Mouse (Mus musculus) G1E (cell line): ENCODE results near the gene Tbx10. TPM values are rescaled to one million over a fixed set of nuclear protein-coding genes. Genes with fewer than 3 reads are reported as not detected.
"Not testable (repeated sequence)": the region's sequence is repeated elsewhere in the genome, so short reads cannot be mapped to it uniquely, and the experiment has no call there.

Source experiments
- ATAC-seq: 2 replicates; pipeline ENCODE4 v1.8.0; 2016; ENCODE audit warnings: mild to moderate bottlenecking; ENCODE audit not compliant: insufficient number of reproducible peaks, poor library complexity, low FRiP score, severe bottlenecking; ENCODE audit errors: extremely low read depth
- DNase-seq: peaks from one replicate; pipeline ENCODE4 v3.0.0; 2012; ENCODE audit warnings: low spot score
- H3K27me3 ChIP-seq: 2 replicates; pipeline ENCODE4 v1.6.1; 2012; ENCODE audit warnings: mild to moderate bottlenecking, low read length, inconsistent platforms; ENCODE audit not compliant: insufficient read depth
- H3K36me3 ChIP-seq: replicated peaks from 2 replicates; pipeline ENCODE3; 2012; ENCODE audit warnings: mild to moderate bottlenecking, inconsistent platforms
- H3K4me1 ChIP-seq: 2 replicates; pipeline ENCODE4 v1.6.1; 2012; ENCODE audit warnings: low read depth, low read length, inconsistent platforms, mixed read lengths; ENCODE audit not compliant: insufficient read depth
- H3K4me3 ChIP-seq: 2 replicates; pipeline ENCODE4 v1.5.1; 2012; ENCODE audit warnings: low read depth, mild to moderate bottlenecking, inconsistent platforms, low read length, moderate library complexity, mixed read lengths
- H3K9me3 ChIP-seq: replicated peaks from 2 replicates; pipeline ENCODE4 v1.6.1; 2012; ENCODE audit warnings: inconsistent platforms
- CTCF ChIP-seq: IDR thresholded peaks from 2 replicates; pipeline ENCODE4 v1.5.1; 2012; ENCODE audit warnings: low read depth, low read length, inconsistent platforms, mixed read lengths
- GATA1 ChIP-seq: IDR thresholded peaks from 2 replicates; pipeline ENCODE4 v1.6.1; 2012; ENCODE audit warnings: borderline replicate concordance, low read length, inconsistent platforms, mixed read lengths
- GATA2 ChIP-seq: IDR thresholded peaks from 2 replicates; pipeline ENCODE4 v1.6.1; 2012; ENCODE audit warnings: low read depth, low read length, inconsistent platforms, borderline replicate concordance
- POLR2AphosphoS5 ChIP-seq: IDR thresholded peaks from 2 replicates; pipeline ENCODE4 v1.6.1; 2012; ENCODE audit warnings: low read depth, low read length, inconsistent platforms; ENCODE audit not compliant: insufficient replicate concordance
- TAL1 ChIP-seq: conservative IDR thresholded peaks from 2 replicates; pipeline ENCODE4 v1.6.1; 2012; ENCODE audit warnings: low read depth, low read length, inconsistent platforms, mixed read lengths
- polyA plus RNA-seq: library from polyadenylated mRNA; stranded (reverse); fragments of >175 nt; gene quantifications from 2 replicates; pipeline ENCODE4 v1.2.3, GENCODE M21; 2012
- total RNA-seq, 2 experiments: library from RNA; stranded (forward) in 1 of 2; stranded (reverse) in 1 of 2; fragments of 200-1000 nt in 1 of 2; fragments of >200 nt in 1 of 2; fragmentation: Nextera tagmentation in 1 of 2; gene quantifications; 2 replicates each; pipeline ENCODE4 v1.2.3; 2014 to 2017

Gene Tbx10
- total and polyA plus RNA-seq, 3 experiments, result not detected

DNA sequence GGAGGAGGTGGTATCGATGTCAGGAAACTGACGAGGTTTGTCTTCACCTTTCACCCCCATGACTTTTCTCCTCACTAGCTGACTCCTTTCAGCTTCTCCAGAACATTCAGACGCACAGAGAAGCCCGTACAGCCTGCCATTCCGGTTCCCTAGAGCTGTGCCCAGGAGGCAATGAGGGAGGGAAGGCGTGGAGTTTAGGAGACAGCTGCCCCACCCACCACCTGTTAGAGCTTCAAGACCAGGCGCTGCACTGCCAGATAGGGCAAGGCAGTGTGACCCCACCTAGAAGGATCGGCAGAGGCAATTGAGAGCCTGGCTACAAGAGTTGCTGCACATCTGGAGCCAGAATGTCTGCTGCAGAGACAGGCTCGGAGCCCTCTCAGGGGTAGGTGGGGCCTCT is 20.3 kb upstream of the Tbx10 start, which contains the start of gene Aldh3b2:
TSS of gene Aldh3b2 (plus strand) at position 100 of the 400 bp plus-strand sequence.
- Histone ChIP-seq H3K4me1 (no peaks in the 10 kb centered on the region), H3K9me3 (no peaks in the 10 kb centered on the region), H3K27me3 (peaks cover 48% of the 10 kb centered on the region), H3K36me3 (no peaks in the 10 kb centered on the region), H3K4me3 (no peak within 1 kb of the TSS)
- no peak for TF ChIP-seq GATA2
- no peak for TF ChIP-seq GATA1
- no peak for TF ChIP-seq TAL1
- TF ChIP-seq CTCF, result no peak
- no peak for TF ChIP-seq POLR2AphosphoS5
- no peak for ATAC-seq
- DNase-seq, result no peak

GRCm38 (mm10) chr19:3974608-3975007 is 17.9 kb upstream of the Tbx10 start:
- peaks cover 43% of the 10 kb centered on the region for H3K27me3 ChIP-seq
- not testable (repeated sequence) for ATAC-seq, H3K36me3 ChIP-seq, H3K4me1 ChIP-seq, DNase-seq, H3K9me3 ChIP-seq, H3K4me3 ChIP-seq

GRCm38 (mm10) chr19:3975866-3976265 is 16.7 kb upstream of the Tbx10 start:
- H3K4me3 ChIP-seq, result no peak overlapping the region
- no peaks in the 10 kb centered on the region for H3K36me3 ChIP-seq
- no peak for TF ChIP-seq CTCF
- ATAC-seq, result no peak
- H3K9me3 ChIP-seq, result no peaks in the 10 kb centered on the region
- H3K4me1 ChIP-seq, result peaks cover 5% of the 10 kb centered on the region
- H3K27me3 ChIP-seq, result peaks cover 49% of the 10 kb centered on the region
- DNase-seq, result no peak

GRCm38 (mm10) chr19:3980309-3980708 is 12.2 kb upstream of the Tbx10 start:
- peaks cover 39% of the 10 kb centered on the region for H3K27me3 ChIP-seq
- H3K4me3 ChIP-seq, result no peak overlapping the region; the same call in 1 of the 2 replicates
- H3K4me1 ChIP-seq, result peaks cover 5% of the 10 kb centered on the region
- TF ChIP-seq TAL1 (no peak), POLR2AphosphoS5 (no peak), CTCF (peak; percentile 78), GATA1 (no peak), GATA2 (no peak)
- H3K36me3 ChIP-seq, result no peaks in the 10 kb centered on the region
- H3K9me3 ChIP-seq, result no peaks in the 10 kb centered on the region
- peak; percentile 45; the same call in 1 of the 2 replicates for ATAC-seq
- peak; percentile 71 for DNase-seq

DNA sequence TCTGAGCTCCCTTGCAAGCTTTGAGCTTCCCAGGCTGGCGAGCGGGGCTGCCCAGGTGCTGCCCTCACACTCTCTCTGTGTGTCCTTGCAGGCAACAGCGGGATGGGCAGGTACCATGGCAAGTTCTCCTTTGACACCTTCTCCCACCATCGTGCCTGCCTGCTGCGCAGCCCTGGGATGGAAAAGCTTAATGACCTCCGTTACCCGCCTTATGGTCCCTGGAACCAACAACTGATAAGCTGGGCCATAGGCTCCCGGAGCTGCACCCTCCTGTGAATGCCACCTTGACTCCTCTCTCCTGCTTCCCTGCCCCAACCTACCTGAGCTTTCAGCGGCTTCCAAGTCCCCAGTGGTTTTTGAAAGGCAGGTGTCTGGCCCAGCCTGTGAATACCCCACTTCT is 11.6 kb upstream of the Tbx10 start:
- ATAC-seq, result no peak
- TF ChIP-seq TAL1 (no peak), GATA2 (no peak), CTCF (no peak), GATA1 (no peak), POLR2AphosphoS5 (no peak)

GRCm38 (mm10) chr19:3983527-3984200 is 8.9 kb upstream of the Tbx10 start:
- peaks cover 15% of the 10 kb centered on the region for H3K4me1 ChIP-seq
- no peak for ATAC-seq

More for the DNA sequence above, 11.6 kb upstream of the Tbx10 start:
- Histone ChIP-seq H3K27me3 (peaks cover 42% of the 10 kb centered on the region), H3K9me3 (no peaks in the 10 kb centered on the region), H3K4me3 (no peak overlapping the region), H3K4me1 (peaks cover 5% of the 10 kb centered on the region), H3K36me3 (no peaks in the 10 kb centered on the region)
- DNase-seq, result no peak

GRCm38 (mm10) chr19:3985261-3985681 is 7.3 kb upstream of the Tbx10 start:
- TF ChIP-seq POLR2AphosphoS5, result no peak
- Histone ChIP-seq H3K4me3 (no peak overlapping the region), H3K36me3 (no peaks in the 10 kb centered on the region), H3K9me3 (no peaks in the 10 kb centered on the region), H3K27me3 (peaks cover 33% of the 10 kb centered on the region), H3K4me1 (peaks cover 10% of the 10 kb centered on the region)
- no peak for DNase-seq
- ATAC-seq, result no peak

More at GRCm38 (mm10) chr19:3983527-3984200, 8.9 kb upstream of the Tbx10 start:
- Histone ChIP-seq H3K4me3 (no peak overlapping the region), H3K27me3 (peaks cover 40% of the 10 kb centered on the region), H3K9me3 (no peaks in the 10 kb centered on the region), H3K36me3 (no peaks in the 10 kb centered on the region)
- no peak for DNase-seq
- no peak for TF ChIP-seq TAL1
- TF ChIP-seq GATA1, result no peak
